Mouse (Mus musculus) MEL (cell line): ENCODE data around the gene Flnb.

ENCODE experiments used
- EP300 ChIP-seq, 2 experiments: IDR thresholded peaks; 2 replicates each; pipeline ENCODE4 v1.6.1; 2011; ENCODE audit warnings: improper control_type of control experiment in 2 of 2, low read length in 2 of 2, low read depth in 1 of 2, mild to moderate bottlenecking in 1 of 2
- NELFE ChIP-seq: IDR thresholded peaks from 2 replicates; pipeline ENCODE4 v1.6.1; 2011; ENCODE audit warnings: low read depth, low read length, improper control_type of control experiment
- POLR2AphosphoS2 ChIP-seq: IDR thresholded peaks from 2 replicates; pipeline ENCODE4 v1.6.1; 2011; ENCODE audit warnings: low read length, improper control_type of control experiment
- TCF12 ChIP-seq: IDR thresholded peaks from 2 replicates; pipeline ENCODE4 v1.6.1; 2014; ENCODE audit warnings: low read depth, mild to moderate bottlenecking, inconsistent platforms, low read length, improper control_type of control experiment, moderate library complexity
- UBTF ChIP-seq: IDR thresholded peaks from 2 replicates; pipeline ENCODE4 v1.6.1; 2012; ENCODE audit warnings: low read depth, mild to moderate bottlenecking, inconsistent platforms, low read length, improper control_type of control experiment, moderate library complexity, borderline replicate concordance; ENCODE audit not compliant: insufficient read depth
- ZC3H11A ChIP-seq: IDR thresholded peaks from 2 replicates; pipeline ENCODE4 v1.6.1; 2012; ENCODE audit warnings: low read depth, mild to moderate bottlenecking, inconsistent platforms, low read length, improper control_type of control experiment
- ZKSCAN1 ChIP-seq: IDR thresholded peaks from 2 replicates; pipeline ENCODE4 v1.6.1; 2012; ENCODE audit warnings: low read depth, mild to moderate bottlenecking, inconsistent platforms, low read length, improper control_type of control experiment, moderate library complexity
- ZMIZ1 ChIP-seq: IDR thresholded peaks from 2 replicates; pipeline ENCODE4 v1.6.1; 2012; ENCODE audit warnings: low read depth, mild to moderate bottlenecking, inconsistent platforms, low read length, improper control_type of control experiment, moderate library complexity

- no peak for TF ChIP-seq TCF12
- no peak for TF ChIP-seq ZC3H11A
- no peak for TF ChIP-seq ZMIZ1
- no peak for TF ChIP-seq NELFE
- TF ChIP-seq POLR2AphosphoS2, result no peak
- TF ChIP-seq UBTF, result no peak
- no peak for TF ChIP-seq ZKSCAN1
- TF ChIP-seq EP300 (IDR thresholded peaks at IDR 0.05; ENCODE audit: low read depth in 1 of 2, low read length in 2 of 2), result no peak
Observed at GRCm38 (mm10) chr14:7934166-7934565, 116.4 kb downstream of the Flnb start.
